Mouse (Mus musculus) forebrain, embryonic 16.5 days (tissue): ENCODE data around the gene Gal3st2c. TPM values are rescaled to one million over a fixed set of nuclear protein-coding genes. Genes with fewer than 3 reads are reported as not detected.

Experiments
- ATAC-seq: fragments of 200-750 bp; cut with Nextera tagmentation; 2 replicates; pipeline ENCODE4 v1.8.0; 2017; ENCODE audit warnings: mild to moderate bottlenecking, moderate library complexity
- H3K27ac ChIP-seq: fragments of 300-500 bp; sonication (generic); 2 replicates; pipeline ENCODE4 v1.5.1; 2014; ENCODE audit warnings: low read length, control low read depth
- H3K27me3 ChIP-seq: fragments of 300-500 bp; sonication (generic); replicated peaks from 2 replicates; pipeline ENCODE4 v1.6.1; 2014; ENCODE audit warnings: low read length; ENCODE audit not compliant: control insufficient read depth, insufficient read depth
- H3K36me3 ChIP-seq: fragments of 300-500 bp; sonication (generic); 2 replicates; pipeline ENCODE4 v1.6.1; 2014; ENCODE audit not compliant: control insufficient read depth, insufficient read depth
- H3K4me1 ChIP-seq: fragments of 300-500 bp; sonication (generic); replicated peaks from 2 replicates; pipeline ENCODE4 v1.6.1; 2014; ENCODE audit warnings: low read length; ENCODE audit not compliant: control insufficient read depth, insufficient read depth
- H3K4me2 ChIP-seq: fragments of 300-500 bp; sonication (generic); 2 replicates; pipeline ENCODE4 v1.6.1; 2014; ENCODE audit warnings: mild to moderate bottlenecking, low read length, control low read depth
- H3K4me3 ChIP-seq: fragments of 300-500 bp; sonication (generic); replicated peaks from 2 replicates; pipeline ENCODE4 v1.5.1; 2014; ENCODE audit warnings: mild to moderate bottlenecking, low read length, control low read depth
- H3K9ac ChIP-seq: fragments of 300-500 bp; sonication (generic); replicated peaks from 2 replicates; pipeline ENCODE4 v1.6.1; 2014; ENCODE audit warnings: low read depth, low read length, control low read depth
- H3K9me3 ChIP-seq: fragments of 300-500 bp; sonication (generic); 2 replicates; pipeline ENCODE4 v1.6.1; 2016; ENCODE audit warnings: low read length; ENCODE audit not compliant: control insufficient read depth
- WGBS: fragments of 180-500 bp; shearing (Covaris S2); extraction: QIAGEN DNeasy Blood & Tissue Kit; methylation state at CpG from one replicate; pipeline ENCODE4 v1.1.7; 2014; 5-methylcytosine and 5-hydroxymethylcytosine counted together
- polyA plus RNA-seq: library from polyadenylated mRNA; unstranded; fragments of >200 nt; fragmentation: Nextera tagmentation; extraction: Ambion mirVana; gene quantifications from 2 replicates; pipeline ENCODE4 v1.2.1, GENCODE M21; 2015

Gal3st2c gene
- polyA plus RNA-seq, 1 experiment from 2014 or later = not detected

- no peak overlapping the region for H3K4me2 ChIP-seq
- H3K4me1 ChIP-seq = peaks cover 7% of the 10 kb centered on the region
- no peak for ATAC-seq
- no peak overlapping the region for H3K4me3 ChIP-seq
- no peaks in the 10 kb centered on the region for H3K9me3 ChIP-seq
- no peaks in the 10 kb centered on the region for H3K27me3 ChIP-seq
- H3K9ac ChIP-seq = no peak overlapping the region
- 96% methylated on average over 2 of the region's 2 CpGs for WGBS
- H3K36me3 ChIP-seq = no peaks in the 10 kb centered on the region
- no peak overlapping the region for H3K27ac ChIP-seq
Observed at GRCm38 (mm10) chr1:94033075-94033602, 42.8 kb downstream of the Gal3st2c start.

DNA sequence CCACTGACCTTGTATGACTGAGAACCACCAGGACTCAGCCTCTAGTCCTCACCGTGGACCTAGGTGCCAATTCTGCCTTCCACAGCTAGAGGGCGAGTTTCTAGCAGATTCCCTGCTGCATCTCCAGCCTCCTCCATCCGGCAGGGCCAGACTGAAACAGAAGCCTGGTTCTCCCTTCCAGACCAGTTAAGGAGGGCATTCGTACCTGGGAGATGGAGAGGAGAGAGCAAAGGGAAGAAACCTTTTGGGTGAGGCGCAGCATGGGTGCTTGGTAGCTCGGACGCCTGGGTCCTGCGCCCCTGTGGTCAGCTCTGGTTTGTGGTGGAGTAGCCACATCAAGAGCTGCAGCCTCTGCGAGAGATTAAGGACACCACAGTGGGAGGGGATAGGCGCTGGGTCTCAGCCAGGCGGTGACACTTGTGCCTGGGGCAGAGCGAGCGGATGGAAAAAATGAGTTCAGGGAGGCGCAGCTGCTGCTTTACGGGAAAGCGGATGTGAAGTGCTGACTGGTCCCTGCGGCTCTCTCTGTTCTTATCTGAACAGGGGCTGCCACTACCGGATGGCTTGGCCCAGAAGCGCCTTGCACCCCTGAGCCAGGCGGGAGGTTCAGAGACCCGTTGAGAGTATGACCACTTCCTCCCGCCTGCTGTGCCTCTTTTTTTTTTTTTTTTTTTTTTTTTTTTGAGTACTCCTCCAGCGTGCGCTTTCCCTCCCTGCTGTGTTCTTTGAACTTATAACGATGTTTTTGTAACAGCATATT is 44.9 kb downstream of the Gal3st2c start:
- peak overlapping the region; percentile 95 for H3K4me2 ChIP-seq
- no peaks in the 10 kb centered on the region for H3K36me3 ChIP-seq
- peak overlapping the region; percentile 60 for H3K9ac ChIP-seq
- H3K9me3 ChIP-seq = no peaks in the 10 kb centered on the region
- H3K4me1 ChIP-seq = peaks cover 7% of the 10 kb centered on the region
- H3K27me3 ChIP-seq = no peaks in the 10 kb centered on the region
- H3K4me3 ChIP-seq = peak overlapping the region; percentile 52
- WGBS = under 1% methylated on average over 25 of the region's 25 CpGs
- peak overlapping the region; percentile 57; the same call in 1 of the 2 replicates for H3K27ac ChIP-seq
- peak; percentile 96 for ATAC-seq

GRCm38 (mm10) chr1:94040391-94040790 is 50.1 kb downstream of the Gal3st2c start:
- WGBS = 95% methylated on average over 2 of the region's 2 CpGs
- Histone ChIP-seq H3K9ac (no peak overlapping the region), H3K9me3 (no peaks in the 10 kb centered on the region), H3K4me1 (peaks cover 4% of the 10 kb centered on the region), H3K36me3 (no peaks in the 10 kb centered on the region), H3K27ac (no peak overlapping the region), H3K4me2 (no peak overlapping the region), H3K27me3 (no peaks in the 10 kb centered on the region), H3K4me3 (no peak overlapping the region)
- ATAC-seq = no peak

DNA sequence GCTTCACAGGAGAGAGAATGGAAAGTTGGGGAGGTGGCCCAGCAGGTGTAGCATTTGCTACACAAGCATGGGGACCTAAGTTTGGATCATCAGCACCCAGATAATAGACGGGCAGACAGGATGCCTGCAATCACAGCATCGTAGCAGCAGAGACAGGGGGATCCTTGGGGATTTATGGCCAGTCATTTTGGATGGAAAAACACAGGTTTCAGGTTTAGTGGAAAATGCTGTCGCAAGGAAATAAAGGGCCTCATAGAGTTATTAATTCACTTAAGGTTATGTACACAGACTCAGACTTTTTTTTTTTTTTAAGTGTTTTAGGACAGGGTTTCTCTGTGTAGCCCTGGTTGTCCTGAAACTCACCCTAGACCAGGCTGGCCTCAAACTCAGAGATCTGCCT is 55.2 kb downstream of the Gal3st2c start:
- H3K4me3 ChIP-seq = no peak overlapping the region
- 86% methylated on average over 3 of the region's 3 CpGs for WGBS
- no peaks in the 10 kb centered on the region for H3K27me3 ChIP-seq
- H3K9me3 ChIP-seq = no peaks in the 10 kb centered on the region
- no peaks in the 10 kb centered on the region for H3K36me3 ChIP-seq
- no peaks in the 10 kb centered on the region for H3K4me1 ChIP-seq
- H3K27ac ChIP-seq = no peak overlapping the region
- no peak overlapping the region for H3K9ac ChIP-seq
- H3K4me2 ChIP-seq = no peak overlapping the region
- ATAC-seq = no peak

GRCm38 (mm10) chr1:94046544-94046943 is 56.2 kb downstream of the Gal3st2c start:
- Histone ChIP-seq H3K4me1 (no peaks in the 10 kb centered on the region), H3K36me3 (no peaks in the 10 kb centered on the region), H3K4me3 (no peak overlapping the region), H3K27me3 (no peaks in the 10 kb centered on the region), H3K9me3 (no peaks in the 10 kb centered on the region), H3K27ac (no peak overlapping the region), H3K9ac (no peak overlapping the region), H3K4me2 (no peak overlapping the region)
- ATAC-seq = no peak
- 80% methylated on average over 4 of the region's 4 CpGs for WGBS

GRCm38 (mm10) chr1:94051104-94051503 is 60.8 kb downstream of the Gal3st2c start:
- WGBS = 89% methylated on average over 5 of the region's 5 CpGs
- H3K4me1 ChIP-seq = no peaks in the 10 kb centered on the region
- H3K9ac ChIP-seq = no peak overlapping the region
- no peak overlapping the region for H3K4me2 ChIP-seq
- ATAC-seq = no peak
- no peaks in the 10 kb centered on the region for H3K36me3 ChIP-seq
- no peaks in the 10 kb centered on the region for H3K9me3 ChIP-seq
- H3K4me3 ChIP-seq = no peak overlapping the region
- no peaks in the 10 kb centered on the region for H3K27me3 ChIP-seq
- H3K27ac ChIP-seq = no peak overlapping the region

DNA sequence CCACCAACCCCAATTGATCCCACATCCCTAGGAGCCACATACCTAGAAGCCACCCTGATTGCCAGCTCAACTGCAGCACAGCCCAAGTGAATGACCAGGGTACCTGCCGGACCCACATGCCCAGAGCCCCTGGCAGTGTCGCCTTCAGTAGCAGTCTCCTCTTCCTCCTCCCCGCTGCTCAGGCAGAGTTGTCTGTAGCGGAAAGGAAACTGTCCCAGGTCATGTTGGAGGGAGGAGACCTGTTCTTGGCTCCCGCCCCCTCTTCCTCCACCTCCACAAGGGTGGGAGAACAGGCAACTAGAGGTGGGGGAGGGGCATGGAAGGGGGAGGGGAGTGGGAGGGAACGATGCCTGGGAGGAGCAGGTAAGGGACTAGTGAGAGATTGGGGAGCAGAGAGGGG is 62.1 kb downstream of the Gal3st2c start, which contains the start of gene Pdcd1:
Gene Pdcd1, minus strand, starts transcription at position 181 of the 400 bp plus-strand sequence.
- no peaks in the 10 kb centered on the region for H3K9me3 ChIP-seq
- no peak within 1 kb of the TSS for H3K27ac ChIP-seq
- 61% methylated on average over 6 of the region's 6 CpGs for WGBS
- H3K4me1 ChIP-seq = no peaks in the 10 kb centered on the region
- no peak within 1 kb of the TSS for H3K4me2 ChIP-seq
- no peak within 1 kb of the TSS for H3K9ac ChIP-seq
- ATAC-seq = no peak
- H3K36me3 ChIP-seq = no peaks in the 10 kb centered on the region
- no peak within 1 kb of the TSS for H3K4me3 ChIP-seq
- H3K27me3 ChIP-seq = no peaks in the 10 kb centered on the region

DNA sequence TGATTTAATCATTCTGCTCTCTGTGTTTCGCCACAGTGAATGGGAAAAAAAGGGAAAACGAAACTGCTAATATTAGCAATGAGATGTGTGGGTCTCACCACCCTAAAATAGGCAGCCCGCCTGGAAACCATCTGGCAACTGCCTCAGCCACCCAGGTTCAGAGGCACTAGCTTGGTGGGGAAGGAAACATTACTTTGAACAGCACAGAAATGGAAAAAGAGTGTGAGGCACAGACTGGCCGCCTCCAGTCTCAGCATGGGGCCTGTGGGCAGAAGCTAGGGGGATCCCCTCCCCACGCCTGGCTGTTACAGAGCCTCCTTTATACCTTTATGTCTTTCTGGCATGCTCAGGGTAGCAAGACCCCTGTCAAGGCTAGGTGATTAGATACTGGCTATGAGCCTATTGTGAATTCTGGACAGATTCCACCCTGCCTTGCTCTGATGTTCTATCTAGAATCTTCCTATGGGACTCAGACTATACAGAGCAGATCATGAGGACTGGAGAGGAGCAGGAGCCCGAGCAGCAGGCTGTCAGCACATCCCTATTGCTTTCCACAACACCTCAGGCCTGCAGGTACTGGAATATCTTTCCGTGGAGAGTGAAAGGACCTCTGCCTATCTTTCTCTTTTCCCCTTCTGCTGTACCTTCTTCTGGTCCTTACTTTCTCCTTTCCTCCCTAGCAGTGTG is 63.4 kb downstream of the Gal3st2c start:
- WGBS = 60% methylated on average over 7 of the region's 7 CpGs
- Histone ChIP-seq H3K4me3 (no peak overlapping the region), H3K9ac (no peak overlapping the region), H3K9me3 (no peaks in the 10 kb centered on the region), H3K27me3 (no peaks in the 10 kb centered on the region), H3K36me3 (no peaks in the 10 kb centered on the region), H3K27ac (no peak overlapping the region), H3K4me1 (no peaks in the 10 kb centered on the region), H3K4me2 (no peak overlapping the region)
- ATAC-seq = peak; percentile 36; the same call in 1 of the 2 replicates

DNA sequence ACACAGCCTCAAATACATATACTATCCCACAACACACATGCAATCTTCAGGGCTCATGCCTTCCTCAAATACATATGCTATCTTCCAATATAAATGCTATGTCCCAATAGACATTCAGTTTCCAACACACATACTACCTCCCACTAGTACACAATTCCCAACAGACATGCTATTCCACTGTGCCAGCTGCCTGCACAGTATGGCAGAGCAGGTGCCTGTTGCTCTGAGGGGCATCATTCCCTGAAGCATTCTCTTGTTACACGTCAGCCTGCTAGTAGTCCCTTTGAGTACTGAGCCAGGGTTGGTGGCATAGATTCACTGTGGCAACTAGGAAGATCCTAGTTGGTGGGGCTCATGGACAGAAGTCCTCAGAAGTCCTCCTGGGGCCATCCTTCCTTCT is 64.2 kb downstream of the Gal3st2c start:
- no peak for ATAC-seq
- Histone ChIP-seq H3K27me3 (no peaks in the 10 kb centered on the region), H3K4me2 (no peak overlapping the region), H3K36me3 (no peaks in the 10 kb centered on the region), H3K27ac (no peak overlapping the region), H3K4me1 (no peaks in the 10 kb centered on the region), H3K4me3 (no peak overlapping the region), H3K9me3 (no peaks in the 10 kb centered on the region), H3K9ac (no peak overlapping the region)
- WGBS = 62% methylated on average over 1 of the region's 1 CpGs
